ENCODE assay signal across 15 mouse cellular contexts in the genomic region with DNA sequence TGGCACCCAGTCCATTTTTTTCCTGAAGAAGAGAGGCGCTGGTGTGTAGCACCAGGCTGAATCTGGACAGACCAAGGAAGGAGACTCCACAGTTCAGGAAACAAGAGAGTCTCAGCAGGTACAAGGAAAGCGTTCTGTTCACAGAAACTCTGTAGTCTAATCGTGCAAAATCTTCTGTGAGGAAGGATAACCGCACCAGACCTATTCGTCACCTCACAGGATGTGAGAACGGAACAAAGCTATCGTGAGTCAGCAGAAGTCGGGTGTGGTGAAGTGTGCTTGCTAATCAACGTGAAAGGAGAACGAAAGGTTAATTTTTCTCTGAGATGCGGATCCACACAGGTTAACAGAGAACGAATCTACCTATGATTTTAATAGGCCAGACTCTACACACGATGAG. TPM values are rescaled to one million over a fixed set of nuclear protein-coding genes. Genes with fewer than 3 reads are reported as not detected.
DNase-seq lines count a peak whose midpoint lies in the region; ATAC-seq lines count a peak whose summit lies in the region.
"Had no signal": no experiment of that assay in that cellular context is flagged by ENCODE, and none has a peak within 500 bp of the region (broad histone marks: within the 10 kb centered on the region; RNA-seq: fewer than 3 reads in every experiment).

No protein-coding gene starts in this region.

- peak; percentile 98 for ATAC-seq in CD4-positive, CD25-positive, alpha-beta regulatory T cell, adult 4 months
- ATAC-seq: midbrain, embryonic 16.5 days had no signal

- DNase-seq in 416B (ENCODE audit: low read depth): peak; percentile 96
- DNase-seq in induced T-regulatory cell, adult 2 months (ENCODE audit: low read depth): peak; percentile 83
- DNase-seq in naive thymus-derived CD4-positive, alpha-beta T cell, adult 2 months (ENCODE audit: low read depth): peak; percentile 18
- DNase-seq in cerebellum, postnatal 36 days: no peak
- no peak for DNase-seq in urinary bladder, postnatal 10 days (ENCODE audit: low spot score)
- DNase-seq in layer of hippocampus, adult 9-11 months: no peak
- DNase-seq: adrenal gland, postnatal 14 days; cerebellum, adult 11-12 months; embryo, embryonic 11 days; gastrocnemius, postnatal 36 days; heart, postnatal 10 days; right cerebral cortex, postnatal 25 days had no signal

RNA-seq across cellular contexts. Expression of gene 5830473C10Rik, which starts 34.0 kb away (rescaled TPM):
- under 1 TPM in 1 of 2 experiments, not detected in 1; 0.16 TPM for polyA plus RNA-seq in CD4-positive, CD25-positive, alpha-beta regulatory T cell, adult 4 months (2017; shearing (Covaris generic))
- polyA plus RNA-seq: erythroblast, embryonic 14.5 days; midbrain, embryonic 16.5 days had no signal

RNA-seq across cellular contexts. Expression of gene Rassf6, which starts 45.5 kb away (rescaled TPM):
- polyA plus RNA-seq in CD4-positive, CD25-positive, alpha-beta regulatory T cell, adult 4 months (2017; shearing (Covaris generic)): 1 to 10 TPM; 2.0 to 2.9 TPM
- polyA plus RNA-seq: erythroblast, embryonic 14.5 days had no signal

Comparison
In these comparisons a context has a peak if more than half of its experiments do, and no peak if none do; other contexts are left out.
1. DNase-seq: peak in 416B (single experiment), induced T-regulatory cell, adult 2 months (single experiment) and naive thymus-derived CD4-positive, alpha-beta T cell, adult 2 months (single experiment); none in cerebellum, postnatal 36 days (0 of 2), urinary bladder, postnatal 10 days (single experiment) and layer of hippocampus, adult 9-11 months (single experiment).